Mouse (Mus musculus): ENCODE data around the gene Cd4. TPM values are rescaled to one million over a fixed set of nuclear protein-coding genes. Genes with fewer than 3 reads are reported as not detected.

The Cd4 gene
- total and polyA plus RNA-seq, 3 experiments = not detected

DNA sequence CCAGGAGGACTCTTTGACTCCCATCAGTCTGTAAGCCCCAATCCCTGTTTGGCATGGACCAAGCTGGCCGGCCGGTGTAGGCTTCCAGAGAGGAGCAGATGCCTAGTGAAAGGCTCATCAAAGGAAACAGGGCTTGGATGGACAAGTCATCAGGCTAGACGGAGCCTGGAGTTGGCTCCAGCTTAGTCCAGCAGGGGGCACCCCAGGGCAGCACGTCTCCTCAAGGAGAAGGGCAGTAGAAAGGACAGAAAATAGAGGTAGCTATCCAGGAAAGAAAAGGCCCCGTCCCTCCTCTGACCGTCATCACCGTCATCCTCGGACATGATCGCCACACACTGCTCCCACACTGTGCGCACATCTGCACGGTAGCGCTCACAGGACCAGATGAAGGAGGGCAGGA lies 28.3 kb downstream of the Cd4 start (continued):
- TF ChIP-seq RAD21 (IDR thresholded peaks at IDR 0.05; ENCODE audit: low read depth, low read length) = peak; percentile 90
- no peak for TF ChIP-seq USF1 (IDR thresholded peaks at IDR 0.05; ENCODE audit: low read depth, low read length)
- no peak for TF ChIP-seq TCF12 (IDR thresholded peaks at IDR 0.05; ENCODE audit: low read depth, low read length)
- no peak for TF ChIP-seq MXI1 (IDR thresholded peaks at IDR 0.05; ENCODE audit: low read depth, low read length)

DNA sequence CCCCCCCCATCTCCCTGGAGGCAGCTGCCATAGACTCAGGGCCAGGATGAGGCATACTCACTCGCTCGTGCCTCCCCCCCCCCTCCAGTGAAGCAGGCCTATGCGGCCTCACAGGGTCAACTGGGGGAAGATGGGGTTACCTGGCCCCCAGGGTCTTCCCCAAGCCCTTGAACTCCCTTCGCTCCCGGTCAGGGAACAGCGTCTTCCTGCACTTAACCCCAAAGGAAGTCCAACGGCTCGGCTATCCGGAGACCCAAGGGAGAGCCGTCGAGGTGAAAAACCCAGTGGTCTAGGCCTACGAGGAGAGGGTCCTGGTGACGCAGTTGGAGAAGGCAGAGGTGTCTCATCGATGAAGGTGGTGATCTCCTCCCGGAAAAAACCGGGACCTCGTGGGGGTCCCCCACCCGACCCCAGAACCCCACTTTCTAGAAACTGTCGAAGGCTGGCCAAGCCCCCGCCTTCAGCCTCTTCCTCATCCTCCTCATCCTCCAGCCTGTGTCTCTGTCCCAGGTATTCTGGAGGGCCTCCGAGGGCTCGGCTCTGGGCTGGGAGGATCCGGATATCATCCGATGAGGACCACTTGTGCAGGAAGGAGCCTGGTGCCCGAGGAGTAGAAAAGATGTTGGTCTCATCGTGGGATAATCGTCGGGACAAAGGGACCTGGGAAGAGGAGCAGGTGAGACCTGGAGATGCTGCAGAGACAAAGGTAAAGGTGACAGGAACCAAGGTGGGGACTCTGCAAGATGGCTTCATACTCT lies 29.3 kb downstream of the Cd4 start:
- Histone ChIP-seq H3K27me3 (ENCODE audit: control insufficient read depth in 1 of 2, insufficient read depth in 2 of 2, low read length in 2 of 2) (peaks cover under 1 to 7% of the 10 kb centered on the region in 2 experiments), H3K36me3 (ENCODE audit: control insufficient read depth in 1 of 2, insufficient read depth in 2 of 2, low read length in 2 of 2) (no peaks in the 10 kb centered on the region), H3K4me3 (ENCODE audit: control insufficient read depth in 1 of 2, insufficient read depth in 1 of 2, low read depth in 2 of 2, low read length in 2 of 2) (no peak overlapping the region), H3K9ac (ENCODE audit: control insufficient read depth, low read depth, low read length, poor library complexity, severe bottlenecking) (no peak overlapping the region), H3K4me1 (ENCODE audit: control insufficient read depth in 1 of 2, insufficient read depth in 2 of 2, low read length in 2 of 2) (peaks cover 0 to 3% of the 10 kb centered on the region in 2 experiments; a peak in 1 of 4 replicates), H3K9me3 (replicated peaks; ENCODE audit: insufficient read depth, low read length) (no peaks in the 10 kb centered on the region), H3K79me2 (ENCODE audit: control insufficient read depth, insufficient read depth, low read length, poor library complexity) (no peaks in the 10 kb centered on the region), H3K27ac (ENCODE audit: control insufficient read depth, low read depth, low read length) (no peak overlapping the region)
- TF ChIP-seq ETS1 (IDR thresholded peaks at IDR 0.05; ENCODE audit: low read depth, low read length) (no peak), TAL1 (IDR thresholded peaks at IDR 0.05; ENCODE audit: low read length) (no peak), MXI1 (IDR thresholded peaks at IDR 0.05; ENCODE audit: low read depth, low read length) (no peak), MYC (IDR thresholded peaks at IDR 0.05; ENCODE audit: low read depth, low read length) (no peak), MAX (IDR thresholded peaks at IDR 0.05; ENCODE audit: low read length) (no peak), BHLHE40 (IDR thresholded peaks at IDR 0.05; ENCODE audit: borderline replicate concordance, low read depth, low read length) (no peak), POLR2A (IDR thresholded peaks at IDR 0.05; ENCODE audit: control insufficient read depth in 1 of 2, insufficient read depth in 1 of 2, low read depth in 1 of 2, low read length in 2 of 2, poor library complexity in 1 of 2) (no peak), POLR2AphosphoS2 (IDR thresholded peaks at IDR 0.05; ENCODE audit: low read length) (no peak), UBTF (IDR thresholded peaks at IDR 0.05; ENCODE audit: borderline replicate concordance, insufficient read depth, low read depth, low read length) (no peak), NELFE (IDR thresholded peaks at IDR 0.05; ENCODE audit: low read depth, low read length) (no peak), EP300 (IDR thresholded peaks at IDR 0.05; ENCODE audit: low read depth in 1 of 2, low read length in 2 of 2) (no peak), HCFC1 (IDR thresholded peaks at IDR 0.05; ENCODE audit: low read depth, low read length) (no peak), ZC3H11A (IDR thresholded peaks at IDR 0.05; ENCODE audit: low read depth, low read length) (no peak), CHD1 (IDR thresholded peaks at IDR 0.05; ENCODE audit: low read depth, low read length) (no peak), ZMIZ1 (IDR thresholded peaks at IDR 0.05; ENCODE audit: low read depth, low read length) (no peak), MAFK (IDR thresholded peaks at IDR 0.05; ENCODE audit: borderline replicate concordance, low read depth, low read length) (no peak), MEF2A (IDR thresholded peaks at IDR 0.05; ENCODE audit: extremely low read depth, insufficient replicate concordance, low read depth, low read length, poor library complexity, severe bottlenecking) (no peak), RCOR1 (IDR thresholded peaks at IDR 0.05; ENCODE audit: low read depth, low read length) (no peak), TCF12 (IDR thresholded peaks at IDR 0.05; ENCODE audit: low read depth, low read length) (no peak), MAZ (IDR thresholded peaks at IDR 0.05; ENCODE audit: low read depth, low read length) (no peak)
- DNase-seq (ENCODE audit: low read depth, low spot score) = no peak

All from MEL (cell line).